Mouse (Mus musculus) T-helper 1 cell (primary cell): ENCODE measurements around the gene Ranbp9.

Experiments used
- in situ Hi-C: fragments of 300-600 bp; cut with MboI, MseI; formaldehyde crosslinking; loops from one replicate; pipeline ENCODE4 v1.15.1; 2025; ENCODE audit warnings: high pct_unique_total_duplicates

Ranbp9 gene

DNA sequence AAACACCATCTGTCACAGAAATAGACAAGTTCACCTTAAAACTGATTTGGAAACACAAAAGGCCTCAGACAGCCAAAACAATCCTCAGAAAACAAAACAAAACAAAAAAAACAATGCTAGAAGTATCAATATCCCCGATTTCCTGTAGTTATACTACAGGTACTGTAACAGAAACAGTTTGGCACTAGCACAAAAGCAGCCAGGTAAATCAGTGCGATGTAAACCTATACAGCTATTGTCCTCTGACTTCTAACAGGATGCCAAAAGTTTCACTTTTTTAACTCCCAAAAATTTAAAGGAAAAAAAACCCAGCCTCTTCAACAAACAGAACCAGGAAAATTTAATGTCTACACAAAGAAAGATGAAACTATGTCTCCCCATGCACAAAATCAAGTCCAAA, 28.9 kb downstream of the Ranbp9 start:
- in situ Hi-C loops, result no loop called here

DNA sequence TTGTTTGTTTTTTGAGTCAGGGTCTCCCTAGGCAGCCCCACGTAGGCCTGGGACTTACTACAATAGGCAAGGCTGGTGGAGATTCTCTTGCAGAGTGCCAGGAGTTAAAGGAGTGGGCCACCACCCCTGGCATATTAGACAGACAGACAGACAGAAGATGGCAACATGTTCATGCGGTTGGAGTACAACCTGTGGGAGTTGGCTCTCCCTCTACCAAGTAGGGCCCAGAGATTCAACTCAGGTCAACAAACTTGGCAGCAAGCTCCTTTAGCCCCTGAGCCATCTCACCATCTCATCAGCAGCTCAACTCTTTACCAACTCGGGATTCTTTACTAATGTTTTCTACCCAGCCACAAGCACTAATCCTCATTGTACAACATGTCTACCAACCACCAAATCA, 30.4 kb downstream of the Ranbp9 start:
- in situ Hi-C loops, result no loop called here

DNA sequence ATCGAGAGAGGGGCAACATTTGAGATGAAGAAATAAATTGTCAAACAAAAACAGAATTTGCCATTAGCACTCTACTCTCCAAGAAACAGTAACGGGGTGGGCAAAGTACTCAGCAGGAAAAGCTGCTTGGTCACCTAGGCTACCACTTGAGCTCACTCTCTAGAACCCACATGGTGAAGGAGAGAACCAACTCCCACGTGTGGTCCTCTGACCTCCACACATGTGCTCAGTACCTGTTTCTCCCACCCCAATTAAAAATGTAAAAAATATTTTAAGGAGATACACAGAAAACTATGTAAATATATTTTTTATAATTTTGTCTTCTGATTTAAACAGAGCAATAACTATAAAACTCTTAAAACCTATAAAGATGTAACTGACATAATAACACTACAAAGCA, 33.4 kb downstream of the Ranbp9 start:
- in situ Hi-C loops, result loop anchor here (25.0 kb wide), 1 partner anchor 865 kb away; no protein-coding TSS in a partner anchor

DNA sequence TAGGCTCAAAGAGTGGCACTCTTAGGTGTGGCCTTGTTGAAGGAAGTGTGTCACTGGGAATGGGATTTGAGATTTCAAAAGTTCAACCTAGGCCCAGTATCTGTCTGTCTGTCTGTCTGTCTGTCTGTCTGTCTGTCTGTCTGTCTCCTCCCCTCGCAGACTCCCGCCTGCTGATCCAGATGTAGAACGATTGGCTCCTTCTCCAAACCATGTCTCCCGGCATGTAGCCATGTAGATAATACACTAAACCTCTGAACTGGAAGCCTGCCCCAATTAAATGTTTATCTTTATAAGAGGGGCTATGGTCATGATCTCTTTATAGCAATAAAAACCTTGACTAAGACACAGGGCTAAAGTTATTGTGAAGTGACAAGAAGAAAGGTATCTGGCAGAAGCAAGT, 35.3 kb downstream of the Ranbp9 start:
- in situ Hi-C loops, result loop anchor here (25.0 kb wide), 1 partner anchor 867 kb away; no protein-coding TSS in a partner anchor

DNA sequence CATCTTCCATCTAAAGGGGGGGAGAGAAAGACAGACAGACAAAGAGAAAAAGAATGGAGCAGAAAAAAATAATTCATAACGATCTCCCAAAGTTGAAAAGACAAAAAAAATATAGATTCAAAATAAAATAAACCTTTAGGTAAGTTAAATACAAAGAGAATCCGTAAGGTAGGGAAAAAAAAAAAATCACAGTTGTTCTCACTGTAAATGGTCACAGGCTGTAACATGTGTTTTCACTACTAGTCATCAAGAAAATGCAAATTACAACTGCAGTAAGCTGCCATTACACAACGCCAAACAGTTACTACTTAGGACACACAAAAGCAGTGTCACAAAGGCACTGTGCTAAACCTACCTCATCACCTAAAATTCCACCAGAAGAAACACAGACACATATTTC, 36.4 kb downstream of the Ranbp9 start:
- in situ Hi-C loops, result loop anchor here (25.0 kb wide), 1 partner anchor 868 kb away; no protein-coding TSS in a partner anchor

DNA sequence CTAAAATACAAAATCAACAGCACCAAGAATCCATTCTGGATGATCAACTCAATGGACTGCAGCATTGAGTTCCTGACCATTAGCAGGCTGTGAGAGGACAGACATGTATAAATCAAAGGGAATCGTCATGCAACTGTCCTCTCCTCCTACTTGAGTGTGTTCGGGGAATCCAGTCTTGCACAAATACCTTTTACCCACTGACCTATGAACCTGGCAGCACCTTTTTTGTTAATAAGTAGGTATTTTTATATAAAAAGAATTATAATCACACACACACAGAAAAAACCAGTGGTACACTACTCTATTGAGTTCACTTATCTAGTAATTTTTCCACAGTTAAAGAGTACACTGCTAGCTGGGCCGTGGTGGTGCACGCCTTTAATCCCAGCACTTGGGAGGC, 37.4 kb downstream of the Ranbp9 start:
- in situ Hi-C loops, result loop anchor here (25.0 kb wide), 1 partner anchor 869 kb away; no protein-coding TSS in a partner anchor

DNA sequence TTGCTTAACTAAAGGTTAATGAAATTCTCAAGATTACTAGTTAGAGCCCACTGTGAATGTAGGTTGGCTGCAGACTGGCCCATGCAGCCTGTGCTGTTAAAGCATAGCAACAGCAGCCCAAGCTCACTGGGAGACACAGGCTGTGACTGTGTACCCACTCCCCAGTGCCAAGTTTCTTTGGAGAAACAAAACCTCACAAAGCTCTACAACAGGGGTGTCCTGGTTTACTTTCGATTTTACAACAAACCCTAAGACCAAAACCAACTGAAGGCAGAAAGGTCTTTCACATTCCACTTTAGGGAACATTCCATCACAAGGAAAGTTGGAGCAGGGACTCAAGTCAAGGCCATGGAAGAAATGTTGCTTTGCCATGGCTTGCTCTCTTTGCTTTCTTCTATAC, 38.5 kb downstream of the Ranbp9 start:
- in situ Hi-C loops, result loop anchor here (25.0 kb wide), 1 partner anchor 870 kb away; no protein-coding TSS in a partner anchor

DNA sequence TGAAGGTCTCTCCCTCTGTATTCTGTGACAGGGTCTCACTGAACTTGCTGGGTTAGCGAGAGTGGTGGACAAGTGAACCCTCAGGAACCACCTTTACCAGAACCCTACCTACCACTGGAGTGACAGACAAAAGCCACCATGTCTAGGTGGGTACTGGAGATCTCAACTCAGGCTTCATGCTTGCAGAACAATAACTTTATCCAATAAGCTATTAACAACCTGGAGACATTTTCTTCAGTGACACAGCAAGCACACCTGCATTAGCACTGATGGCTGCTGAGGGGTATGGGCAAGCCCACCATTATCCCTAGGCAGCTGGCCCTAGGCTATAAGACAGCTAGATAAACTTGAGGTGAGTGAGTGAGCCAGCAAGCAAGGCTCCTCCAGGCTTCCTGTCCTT, 40.7 kb downstream of the Ranbp9 start:
- in situ Hi-C loops, result loop anchor here (25.0 kb wide), 1 partner anchor 872 kb away; no protein-coding TSS in a partner anchor

DNA sequence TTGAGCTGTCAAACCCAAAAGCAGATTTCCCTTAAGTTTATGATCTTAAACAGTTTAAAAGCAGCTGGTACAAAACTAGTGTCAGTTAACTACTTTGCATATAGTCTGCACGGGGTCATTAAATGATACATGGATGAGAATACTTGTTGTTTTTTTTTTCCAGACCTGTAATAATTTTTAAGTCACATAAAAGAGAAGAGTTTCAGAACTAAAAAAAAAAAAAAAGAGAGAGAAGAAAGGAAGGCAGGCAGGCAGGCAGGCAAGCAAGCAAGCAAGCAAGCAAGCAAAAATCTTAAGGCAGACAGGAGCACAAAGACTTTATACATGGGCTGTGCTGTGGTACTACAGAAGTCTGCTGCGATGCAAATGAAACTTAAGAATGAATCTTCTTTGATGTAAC, 47.7 kb downstream of the Ranbp9 start:
- in situ Hi-C loops, result loop anchor here (25.0 kb wide), 1 partner anchor 879 kb away; no protein-coding TSS in a partner anchor

DNA sequence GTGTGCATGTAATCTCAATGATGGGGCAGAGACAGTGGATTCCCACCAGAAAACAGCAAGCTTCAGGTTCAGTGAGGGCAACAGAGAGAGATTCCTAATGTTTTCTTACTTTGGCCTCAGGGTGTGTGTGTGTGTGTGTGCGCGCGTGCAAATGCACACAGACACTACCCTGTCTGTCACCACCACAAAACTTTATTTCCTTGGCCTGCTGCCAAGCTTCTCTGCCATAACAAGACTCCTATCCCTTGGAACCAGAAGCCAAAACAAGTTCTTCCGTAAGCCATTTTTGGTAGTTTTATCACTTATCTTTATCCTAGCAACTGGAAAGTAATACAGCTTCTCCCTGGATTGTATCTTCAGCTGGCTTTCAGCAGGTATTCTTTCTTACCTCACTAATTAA, 52.6 kb downstream of the Ranbp9 start:
- in situ Hi-C loops, result loop anchor here (25.0 kb wide), 1 partner anchor 884 kb away; no protein-coding TSS in a partner anchor

DNA sequence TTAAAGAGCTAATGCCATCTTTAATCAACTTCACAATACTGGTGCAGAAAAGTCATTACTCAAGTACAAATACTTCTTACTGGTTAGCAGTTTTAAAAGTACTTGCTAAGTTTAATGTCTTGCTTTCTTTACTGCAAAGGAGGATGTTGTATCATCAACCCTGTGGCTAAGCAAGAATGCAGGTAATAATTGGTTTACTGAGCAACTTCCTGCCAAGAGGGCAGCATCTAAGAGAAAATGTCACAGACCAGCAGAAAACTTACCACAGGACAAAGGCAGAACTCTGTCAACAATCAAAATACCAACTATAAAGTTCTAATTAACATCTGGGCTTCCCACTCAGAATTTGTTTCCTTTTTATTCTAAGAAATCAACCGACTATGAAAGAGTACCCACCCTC, 65.8 kb downstream of the Ranbp9 start:
- in situ Hi-C loops, result no loop called here

DNA sequence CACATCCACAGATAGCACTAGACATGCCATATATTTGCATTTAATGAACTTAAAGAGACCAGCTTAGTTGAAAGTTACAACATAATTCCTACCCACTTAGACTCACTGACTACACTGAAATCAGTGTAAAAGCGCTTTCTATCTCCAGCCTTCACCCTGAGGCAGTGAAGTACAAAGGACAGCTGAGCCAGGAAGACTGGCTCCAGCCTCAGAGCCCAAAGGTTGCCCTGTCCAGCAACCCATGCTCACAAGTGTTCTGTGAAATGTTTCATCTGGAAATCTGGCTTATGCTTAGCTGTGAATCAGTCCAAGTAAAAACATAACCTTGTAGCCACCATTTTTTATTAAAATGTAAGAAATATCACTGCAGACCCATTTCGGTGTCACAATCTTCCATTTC, 67.5 kb downstream of the Ranbp9 start:
- in situ Hi-C loops, result no loop called here

DNA sequence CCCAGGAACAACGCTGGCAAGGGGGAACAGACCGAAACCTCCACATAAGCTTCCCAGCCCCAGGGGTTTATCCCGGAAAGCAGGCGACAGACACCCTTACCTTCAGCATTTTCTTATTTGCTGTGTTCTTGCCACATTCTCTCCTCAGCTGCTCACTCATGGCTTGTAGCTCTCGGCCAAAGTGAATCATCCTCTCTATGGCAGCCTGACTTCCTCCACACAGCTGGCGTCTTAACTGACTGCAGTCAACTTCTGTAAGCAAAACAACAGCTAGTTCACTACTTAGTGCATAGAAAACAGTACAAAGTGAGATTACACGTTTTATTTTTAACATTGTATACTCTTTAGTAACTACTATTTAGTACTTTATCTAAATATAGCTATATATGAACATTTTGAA, 68.8 kb downstream of the Ranbp9 start:
- in situ Hi-C loops, result no loop called here

DNA sequence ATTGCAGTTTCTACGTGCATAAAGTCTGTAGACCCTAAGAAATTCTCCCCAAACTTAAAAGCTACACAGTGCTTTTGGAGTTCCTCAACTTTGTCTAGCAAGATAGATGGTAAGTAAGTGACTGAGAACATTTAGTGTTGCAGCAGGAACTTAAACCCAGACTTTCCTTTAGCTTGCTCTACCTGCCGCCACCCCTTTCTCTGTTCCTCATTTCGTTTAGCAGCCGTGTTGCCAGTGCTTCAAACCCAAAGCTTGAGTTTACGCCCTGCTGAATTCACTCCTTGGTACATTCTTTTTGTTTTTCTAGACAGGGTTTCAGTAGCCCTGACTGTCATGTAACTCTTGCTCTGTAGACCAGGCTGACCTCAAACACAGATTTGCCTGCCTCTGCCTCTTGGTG, 81.5 kb downstream of the Ranbp9 start:
- in situ Hi-C loops, result no loop called here

DNA sequence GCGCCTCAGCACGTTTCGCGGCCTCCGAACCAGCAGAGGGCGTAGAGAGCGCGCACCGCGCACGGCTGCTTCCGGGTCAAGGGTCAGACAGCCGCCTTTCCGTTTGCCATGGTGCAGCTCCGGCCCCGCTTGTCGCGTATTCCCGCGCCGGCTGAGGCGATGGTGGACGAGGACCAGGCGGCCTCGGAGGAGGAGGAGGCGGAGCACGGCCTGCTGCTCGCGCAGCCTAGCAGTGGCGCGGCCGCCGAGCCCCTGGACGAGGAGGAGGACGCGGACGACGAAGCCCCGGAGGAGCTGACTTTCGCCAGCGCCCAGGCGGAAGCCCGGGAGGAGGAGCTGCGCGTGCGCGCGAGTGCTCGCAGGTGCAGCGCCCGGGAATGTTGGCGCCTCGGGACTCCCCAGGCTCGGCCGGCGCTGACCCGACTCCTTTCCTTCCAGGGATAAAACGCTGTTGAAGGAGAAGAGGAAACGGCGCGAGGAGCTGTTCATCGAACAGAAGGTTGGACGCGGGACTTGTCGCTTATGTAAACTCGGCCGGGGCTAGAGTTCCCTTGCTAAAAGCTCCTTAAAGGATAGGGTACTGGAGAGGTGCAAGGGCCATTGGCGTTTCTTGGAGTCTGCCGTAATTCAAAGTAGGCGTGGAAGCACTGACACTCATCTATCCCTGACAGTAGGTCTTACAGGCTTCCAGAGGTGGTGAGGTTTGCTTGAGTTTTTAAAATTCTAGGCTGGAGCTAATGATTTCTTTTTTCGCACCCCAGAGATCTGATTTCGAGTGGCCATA, 82.6 kb downstream of the Ranbp9 start, which contains the start of gene Nol7:
Nol7 (plus strand) TSS at position 94 of the 784 bp plus-strand sequence.
- in situ Hi-C loops, result no loop called here

DNA sequence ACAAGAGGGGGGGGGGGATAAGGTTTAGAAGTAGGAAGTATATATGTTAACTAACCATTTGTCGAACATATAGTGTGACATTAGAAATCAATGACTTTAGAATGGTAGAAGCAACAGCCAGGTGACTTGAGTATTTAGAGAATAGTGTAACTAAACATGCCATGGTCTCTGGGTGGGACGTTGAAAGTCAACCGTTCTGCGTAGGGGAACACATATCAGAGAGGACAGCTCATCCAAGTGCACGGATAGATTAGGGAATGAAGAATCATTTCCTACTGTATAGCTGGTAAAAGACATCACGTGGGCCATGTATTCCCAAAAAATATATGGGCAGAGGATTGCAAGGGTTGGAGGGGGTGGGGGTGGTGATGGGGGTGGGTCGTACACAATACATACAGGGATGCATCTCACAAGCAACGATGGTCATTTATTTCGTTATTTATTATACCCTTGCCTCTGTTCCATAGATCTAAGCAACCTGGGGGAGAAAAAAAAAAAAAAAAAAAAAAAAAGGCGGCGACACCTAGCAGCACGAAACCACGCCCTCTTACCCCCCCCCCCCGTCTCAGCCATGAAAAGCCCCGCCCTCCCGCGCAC, 83.3 kb downstream of the Ranbp9 start:
- in situ Hi-C loops, result no loop called here

DNA sequence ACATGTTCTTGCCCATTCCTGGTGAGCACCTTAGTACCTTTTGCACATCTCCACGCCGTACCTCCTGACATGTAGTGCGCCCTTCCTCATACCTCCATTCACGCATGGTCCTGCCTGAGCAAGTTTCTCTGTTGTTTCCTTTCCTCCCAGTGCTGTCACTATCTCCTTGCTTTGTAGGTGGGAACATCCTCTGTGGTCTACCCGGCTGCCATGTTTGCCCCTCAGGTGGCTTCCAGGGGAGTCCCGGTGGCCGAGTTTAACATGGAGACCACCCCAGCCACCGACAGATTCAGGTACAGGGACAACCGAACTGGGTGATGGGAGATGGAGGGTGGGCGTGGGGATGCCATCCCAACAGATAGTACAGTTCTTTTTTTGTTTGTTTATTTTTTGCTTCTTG, 95.8 kb downstream of the Ranbp9 start:
- in situ Hi-C loops, result no loop called here

DNA sequence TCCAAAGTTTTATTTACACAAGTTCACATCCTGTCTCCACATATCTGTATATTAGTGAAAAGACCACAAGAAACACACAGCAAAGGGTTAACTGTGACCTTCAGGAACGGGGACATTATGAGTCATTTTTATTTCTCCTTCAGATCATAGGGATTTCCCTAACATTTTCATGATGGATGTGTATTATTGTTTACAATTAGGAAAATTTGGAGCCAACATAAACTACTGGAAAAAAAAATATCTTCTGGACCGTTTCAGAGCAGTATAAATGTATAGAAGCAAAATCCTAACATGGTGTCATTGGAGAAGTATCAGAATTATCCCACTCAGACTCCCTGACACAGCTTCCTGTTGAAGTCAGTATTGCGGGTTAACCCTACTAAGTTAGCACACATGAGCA, 101.1 kb downstream of the Ranbp9 start:
- in situ Hi-C loops, result no loop called here

DNA sequence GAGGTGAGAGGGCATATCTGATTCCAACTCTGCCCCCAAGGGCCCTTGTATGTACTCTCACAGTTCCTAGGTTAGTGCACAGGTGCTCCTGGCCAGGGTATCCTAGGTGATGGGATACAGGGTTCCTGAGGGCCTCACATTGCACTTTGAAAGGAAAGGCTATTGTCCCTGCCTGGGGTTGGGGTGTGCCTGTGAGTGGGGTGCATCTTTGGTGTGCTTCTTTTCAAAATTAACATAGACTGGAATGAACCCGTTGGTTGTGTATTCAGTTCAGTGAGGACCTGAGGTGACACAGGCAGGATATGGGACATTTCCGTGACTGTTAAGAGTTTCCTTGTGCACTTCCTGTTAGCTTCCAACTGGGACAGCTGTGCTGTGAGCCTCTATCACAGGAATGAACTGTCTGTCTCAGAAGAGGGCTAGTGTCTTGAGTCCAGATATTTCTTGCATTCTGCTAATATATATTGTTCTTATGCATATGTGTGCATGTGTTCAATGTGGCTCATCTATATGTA, 106.1 kb downstream of the Ranbp9 start:
- in situ Hi-C loops, result loop anchor here (25.0 kb wide), 1 partner anchor 362 kb away; no protein-coding TSS in a partner anchor

DNA sequence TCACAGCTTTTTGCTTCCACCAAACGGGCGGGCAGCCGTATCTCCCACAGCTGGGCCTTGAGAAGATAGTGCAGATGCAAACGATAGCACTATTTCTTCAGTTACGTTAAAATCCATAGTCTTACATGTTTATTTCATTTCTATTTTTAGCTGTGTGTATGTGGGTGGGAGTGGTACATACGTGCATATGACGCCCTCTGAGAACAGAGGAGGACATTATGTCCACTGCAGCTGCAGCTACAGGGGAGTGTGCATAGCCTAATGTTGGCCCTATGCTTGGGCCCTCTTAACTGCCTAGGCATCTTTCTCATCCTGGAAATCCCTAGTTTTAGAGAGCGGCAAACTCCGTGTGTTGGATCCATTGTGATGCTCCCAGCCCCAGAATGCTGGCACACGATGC, 106.9 kb downstream of the Ranbp9 start:
- in situ Hi-C loops, result loop anchor here (25.0 kb wide), 1 partner anchor 363 kb away; no protein-coding TSS in a partner anchor

DNA sequence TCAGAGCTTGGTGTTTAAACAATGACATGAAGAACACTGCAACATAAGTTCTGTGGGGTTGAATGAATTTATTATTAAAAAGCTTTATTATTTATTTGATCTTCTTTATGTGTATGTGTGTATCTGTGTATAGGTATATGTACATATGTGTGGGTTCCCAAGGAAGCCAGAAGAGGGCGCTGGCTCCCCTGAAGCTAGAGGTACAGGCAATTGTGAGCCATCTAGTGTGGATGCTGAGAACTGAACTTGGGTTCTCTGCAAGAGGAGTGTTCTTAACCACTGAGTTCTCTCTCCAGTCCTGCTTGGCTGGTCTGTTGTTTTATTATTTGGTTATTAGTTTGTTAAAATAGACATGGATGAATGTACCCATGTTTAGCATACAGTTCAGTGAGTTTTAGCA, 108.2 kb downstream of the Ranbp9 start:
- in situ Hi-C loops, result loop anchor here (25.0 kb wide), 1 partner anchor 364 kb away; no protein-coding TSS in a partner anchor

DNA sequence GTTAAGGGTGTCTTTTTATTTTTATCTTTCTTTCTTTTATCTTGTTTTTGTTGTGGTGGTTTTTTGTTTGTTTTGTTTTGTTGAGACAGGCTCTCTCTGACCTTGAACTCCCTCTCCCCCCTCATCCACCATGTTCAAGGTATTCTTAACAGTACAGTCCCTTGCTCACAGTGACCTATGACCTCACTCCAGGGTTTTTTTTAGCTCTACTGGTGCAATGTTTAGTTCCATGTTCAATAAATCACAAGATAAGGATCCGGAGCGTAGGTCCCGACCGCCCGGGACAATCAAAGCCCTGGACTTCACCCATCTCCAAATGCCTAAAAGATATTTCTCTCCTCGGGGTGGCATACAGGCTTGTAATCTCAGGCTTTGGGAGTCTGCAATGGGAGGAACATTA, 111.0 kb downstream of the Ranbp9 start:
- in situ Hi-C loops, result loop anchor here (25.0 kb wide), 1 partner anchor 367 kb away; no protein-coding TSS in a partner anchor
